Mouse (Mus musculus) right cerebral cortex, postnatal 14 days (tissue): Measurements from ENCODE around the gene 1700129C05Rik.
A peak's percentile ranks its signal among the peaks of the same experiment; 100 is the strongest.

ENCODE experiments used
- DNase-seq: peaks from one replicate; pipeline ENCODE4 v3.0.0; 2022

The 1700129C05Rik gene

GRCm38 (mm10) chr14:59142793-59143192 is at the start of gene 1700129C05Rik:
Gene 1700129C05Rik (minus strand): TSS chr14:59142893.
- DNase-seq = no peak

GRCm38 (mm10) chr14:59186121-59186520 is 43.4 kb upstream of the 1700129C05Rik start:
- no peak for DNase-seq

- DNase-seq = no peak
These were observed 42.8 kb upstream of the 1700129C05Rik start for GRCm38 (mm10) chr14:59185514-59185913.

- no peak for DNase-seq
These were observed 40.0 kb upstream of the 1700129C05Rik start for GRCm38 (mm10) chr14:59182732-59183131.

- no peak for DNase-seq
These were observed 36.0 kb upstream of the 1700129C05Rik start, which contains the start of gene Gm5142 for GRCm38 (mm10) chr14:59178649-59179048. Gene Gm5142 (minus strand): TSS chr14:59178749.

GRCm38 (mm10) chr14:59157016-59157698 is 14.5 kb upstream of the 1700129C05Rik start:
- no peak for DNase-seq

GRCm38 (mm10) chr14:59155589-59155988 is 12.9 kb upstream of the 1700129C05Rik start:
- DNase-seq = no peak

GRCm38 (mm10) chr14:59114281-59114680 is 28.4 kb downstream of the 1700129C05Rik start:
- DNase-seq = no peak

GRCm38 (mm10) chr14:59104006-59104605 is 38.6 kb downstream of the 1700129C05Rik start:
- DNase-seq = no peak

- no peak for DNase-seq
These were observed 49.1 kb downstream of the 1700129C05Rik start for GRCm38 (mm10) chr14:59093601-59094000.

GRCm38 (mm10) chr14:59084396-59084795 is 58.3 kb downstream of the 1700129C05Rik start:
- DNase-seq = peak; percentile 41
